Mouse (Mus musculus) cerebellum, adult 2 months (tissue): ENCODE results near the gene Arhgap10.

ENCODE experiments used
- CTCF ChIP-seq: fragments of 200-500 bp; IDR thresholded peaks from 2 replicates; pipeline ENCODE4 v1.5.1; 2011; ENCODE audit warnings: low read depth, mild to moderate bottlenecking, control low read depth, low read length, moderate library complexity, borderline replicate concordance; ENCODE audit not compliant: insufficient read depth
- POLR2A ChIP-seq: fragments of 200-500 bp; IDR thresholded peaks from 2 replicates; pipeline ENCODE4 v1.6.1; 2011; ENCODE audit warnings: low read length, control low read depth, borderline replicate concordance; ENCODE audit not compliant: insufficient read depth

DNA sequence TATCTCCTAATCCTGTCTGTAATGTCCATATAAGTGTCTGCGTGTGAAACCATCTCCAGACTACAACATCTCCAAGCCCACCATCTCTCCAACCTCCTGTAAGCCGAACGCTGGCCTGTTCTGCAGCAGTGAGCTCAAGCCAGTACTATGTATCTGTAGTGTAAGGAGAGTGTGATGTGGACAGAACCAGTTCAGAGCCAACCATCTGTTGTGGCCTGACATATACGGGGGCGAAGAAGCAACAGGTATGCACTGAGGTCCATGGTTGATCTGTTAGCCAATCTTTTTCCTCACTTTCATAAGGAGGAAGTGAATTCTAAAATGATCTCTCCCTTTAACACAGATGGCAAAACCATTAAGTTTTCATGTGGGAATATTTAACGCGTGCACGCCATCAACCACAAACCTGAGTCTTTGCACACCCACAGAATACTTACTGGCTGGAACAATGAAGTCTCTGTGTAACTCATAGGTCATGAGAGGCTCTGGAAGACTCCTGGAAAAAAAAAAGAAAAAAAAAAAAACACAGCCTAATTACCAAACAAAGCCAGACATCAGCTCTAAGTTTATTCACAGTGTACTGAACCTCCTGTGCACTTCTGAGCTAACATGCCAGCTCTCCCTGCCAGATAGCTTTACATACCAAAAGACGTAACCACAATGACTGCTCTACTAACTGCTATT lies 166.4 kb downstream of the Arhgap10 start:
- TF ChIP-seq POLR2A, result no peak
- TF ChIP-seq CTCF, result no peak
